Mouse (Mus musculus) heart, postnatal 36 days (tissue): ENCODE results near the gene Tln1. TPM values are rescaled to one million over a fixed set of nuclear protein-coding genes. Genes with fewer than 3 reads are reported as not detected.
"Not testable (repeated sequence)": the region's sequence is repeated elsewhere in the genome, so short reads cannot be mapped to it uniquely, and the experiment has no call there.

ENCODE experiments used
- DNase-seq, 2 experiments: peaks; one replicate each; pipeline ENCODE4 v3.0.0; 2021 to 2022
- intact Hi-C: fragments of 180-260 bp; cut with DNase I; formaldehyde crosslinking; loops from one replicate; pipeline ENCODE4 v1.15.1; 2025
- total RNA-seq, 2 experiments: library from RNA; stranded (reverse); gene quantifications; 2 replicates each; pipeline ENCODE4 v1.2.3; 2021

The Tln1 gene
- 100 to 1,000 TPM; 106 to 118 TPM for total RNA-seq

GRCm38 (mm10) chr4:43561997-43562768, at the start of gene Tln1, which contains the start of gene Creb3:
Tln1 (minus strand) TSS chr4:43562691.
Creb3 (plus strand) TSS chr4:43562332.
- intact Hi-C loops = loop anchor here (1.0 to 5.0 kb wide), 5 partner anchors 16 to 515 kb away; partner anchors contain the start of genes Ccdc107, Fam214b, Gba2 and Rgp1

DNA sequence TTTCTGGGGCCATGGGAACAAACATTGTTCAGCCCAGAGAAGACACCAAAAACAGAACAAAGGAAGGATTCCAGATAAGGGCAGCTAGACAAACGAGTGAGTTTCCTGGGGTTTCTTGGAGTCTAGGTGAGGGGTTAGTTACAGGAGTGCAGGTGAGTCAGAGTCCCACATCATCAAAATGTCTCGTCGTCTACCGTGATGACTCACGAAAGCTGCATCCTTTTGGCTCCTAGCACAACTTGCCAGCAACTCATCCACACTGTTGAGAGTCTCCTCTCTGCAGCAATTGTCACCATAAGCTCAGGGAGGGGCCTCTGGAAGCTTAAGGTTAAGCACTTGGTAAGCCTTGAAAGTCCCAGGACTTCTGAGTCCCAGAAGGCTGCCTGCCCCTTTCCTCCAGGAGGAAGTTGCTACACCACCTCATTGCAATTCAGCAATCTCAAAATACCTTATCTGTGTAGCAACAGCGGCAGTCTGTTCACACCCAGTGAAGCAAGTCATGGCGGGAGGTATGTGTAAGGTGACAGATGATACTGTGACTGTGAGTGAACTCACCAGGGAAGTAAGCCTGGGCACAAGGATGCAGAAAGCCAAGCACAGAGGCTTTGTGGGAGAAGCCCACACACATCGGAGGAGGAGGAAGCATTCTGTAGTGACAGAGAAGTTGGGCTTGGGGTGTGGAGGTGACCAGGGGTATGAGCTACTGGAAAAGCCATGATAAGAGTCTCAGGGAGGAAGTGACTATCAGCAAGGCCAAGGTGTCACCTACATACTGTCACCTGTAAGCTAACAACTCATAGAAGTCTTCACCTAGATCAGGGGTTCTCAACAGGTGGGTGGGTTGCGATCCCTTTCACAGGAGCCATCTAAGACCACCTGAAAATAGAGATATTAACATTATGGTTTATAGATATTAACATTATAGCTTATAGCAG, 42.5 kb upstream of the Tln1 start:
- DNase-seq = no peak
- intact Hi-C loops = no loop called here

More at GRCm38 (mm10) chr4:43561997-43562768, at the start of gene Tln1, which contains the start of gene Creb3:
- peak; percentile 91 to 95 for DNase-seq

DNA sequence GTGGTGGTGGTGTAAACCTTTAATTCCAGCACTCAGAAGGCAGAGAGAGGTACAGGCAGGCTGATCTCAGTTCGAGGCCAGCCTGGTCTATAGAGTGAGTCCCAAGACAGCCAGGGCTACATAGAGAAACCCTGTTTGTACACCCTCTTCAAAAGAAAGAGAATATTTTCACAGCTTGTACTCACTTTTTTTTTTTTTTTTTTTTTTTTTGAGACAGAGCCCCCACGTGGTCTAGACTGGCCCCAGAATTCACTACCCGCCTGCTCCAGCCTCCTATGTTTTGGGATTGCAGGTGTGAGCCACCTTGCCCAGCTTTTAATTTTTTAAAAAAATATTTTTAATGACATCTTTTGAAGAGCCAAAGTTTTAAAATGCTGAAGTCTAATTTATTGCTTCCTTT, 41.6 kb upstream of the Tln1 start:
- intact Hi-C loops = no loop called here
- DNase-seq = no peak

- intact Hi-C loops = no loop called here
- DNase-seq = no peak
Measured at GRCm38 (mm10) chr4:43600195-43600934, 37.9 kb upstream of the Tln1 start.

DNA sequence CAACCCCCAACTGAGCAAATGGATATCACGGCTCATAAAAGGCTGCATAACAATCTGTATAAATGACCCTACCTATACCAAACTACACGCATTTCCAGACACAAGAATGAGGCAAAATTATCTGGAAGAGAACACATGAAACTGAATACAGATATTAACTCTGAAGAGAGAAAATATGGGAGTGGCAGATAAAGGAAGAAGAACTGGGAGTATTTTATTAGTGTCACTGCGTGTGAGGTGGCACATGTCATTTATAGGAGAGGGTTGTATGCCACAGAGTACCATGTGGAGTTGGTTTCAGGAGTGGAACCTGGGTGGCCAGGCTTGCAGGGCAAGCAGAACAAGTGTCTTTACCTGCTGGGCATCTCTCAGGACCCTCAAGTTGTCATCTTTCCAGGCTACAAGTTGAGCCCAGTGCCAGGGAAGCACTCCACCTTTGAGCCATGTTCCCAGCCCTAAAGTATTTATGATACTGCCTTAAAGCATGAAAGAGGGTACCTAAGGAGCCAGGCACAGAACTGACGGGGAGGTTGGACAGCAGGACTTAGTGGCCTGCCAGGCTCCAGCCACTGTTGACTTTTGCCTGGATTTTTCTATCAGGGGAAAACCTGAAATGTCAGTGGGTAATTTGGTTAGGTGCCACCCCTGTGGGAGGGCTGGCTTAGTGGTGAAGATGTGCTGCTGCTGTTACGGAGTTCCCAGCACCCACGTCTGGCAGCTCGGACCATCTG, 36.3 kb upstream of the Tln1 start:
- no peak for DNase-seq
- intact Hi-C loops = no loop called here

GRCm38 (mm10) chr4:43598200-43598599, 35.7 kb upstream of the Tln1 start:
- no peak for DNase-seq
- intact Hi-C loops = no loop called here

DNA sequence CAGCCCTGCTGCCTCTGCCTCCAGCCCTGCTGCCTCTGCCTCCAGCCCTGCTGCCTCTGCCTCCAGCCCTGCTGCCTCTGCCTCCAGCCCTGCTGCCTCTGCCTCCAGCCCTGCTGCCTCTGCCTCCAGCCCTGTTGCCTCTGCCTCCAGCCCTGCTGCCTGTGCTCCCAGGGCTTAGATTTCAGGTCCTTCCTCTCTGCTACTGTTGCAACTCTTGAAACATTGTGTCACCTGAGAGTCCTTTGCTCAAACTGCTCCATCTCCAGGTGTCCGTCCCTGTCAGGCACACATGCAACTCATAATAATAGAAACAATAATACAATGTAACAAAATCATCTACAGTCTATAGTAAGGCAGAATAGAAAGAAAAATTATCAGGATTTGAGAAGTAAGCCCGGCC, 34.1 kb upstream of the Tln1 start:
- DNase-seq, intact Hi-C loops: not testable (repeated sequence)

DNA sequence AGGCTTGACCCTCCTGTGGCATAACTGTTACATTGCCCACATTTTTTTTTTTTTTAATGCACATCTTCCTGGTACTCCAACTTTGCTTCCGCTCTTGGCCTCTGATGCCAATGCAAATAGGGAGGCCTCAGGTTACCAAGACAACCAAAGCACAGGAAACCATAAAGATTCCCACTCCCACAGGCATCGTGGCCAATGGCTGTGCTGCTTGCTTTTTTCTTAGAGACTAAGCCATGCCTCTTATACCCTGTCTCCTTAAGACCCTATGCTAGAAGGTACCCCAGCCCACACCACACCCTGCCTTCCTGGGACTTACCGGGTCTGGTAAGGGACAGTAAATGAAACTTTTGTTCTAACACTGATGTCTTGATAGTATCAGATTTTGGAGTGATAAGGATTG, 31.0 kb upstream of the Tln1 start:
- no peak for DNase-seq
- intact Hi-C loops = no loop called here

DNA sequence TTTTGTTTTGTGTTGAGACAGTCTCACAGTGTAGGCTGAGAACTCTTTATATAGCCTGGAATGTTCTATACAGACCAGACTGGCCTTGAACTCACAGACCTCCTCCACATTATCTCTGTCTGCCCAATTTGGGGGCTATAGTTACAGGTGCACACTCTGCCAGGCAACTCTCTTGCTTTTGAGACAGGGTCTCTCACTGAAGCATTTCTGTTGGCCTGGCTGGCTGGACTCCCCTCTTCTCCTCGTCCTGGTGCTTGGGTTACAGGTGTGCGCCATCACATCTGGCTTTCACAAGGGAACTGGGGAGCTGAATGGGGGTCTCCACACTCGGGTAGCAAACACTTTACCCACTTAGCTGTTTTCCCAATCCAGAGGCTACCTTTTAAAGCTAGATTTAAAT, 29.5 kb upstream of the Tln1 start:
- intact Hi-C loops = no loop called here
- no peak for DNase-seq

DNA sequence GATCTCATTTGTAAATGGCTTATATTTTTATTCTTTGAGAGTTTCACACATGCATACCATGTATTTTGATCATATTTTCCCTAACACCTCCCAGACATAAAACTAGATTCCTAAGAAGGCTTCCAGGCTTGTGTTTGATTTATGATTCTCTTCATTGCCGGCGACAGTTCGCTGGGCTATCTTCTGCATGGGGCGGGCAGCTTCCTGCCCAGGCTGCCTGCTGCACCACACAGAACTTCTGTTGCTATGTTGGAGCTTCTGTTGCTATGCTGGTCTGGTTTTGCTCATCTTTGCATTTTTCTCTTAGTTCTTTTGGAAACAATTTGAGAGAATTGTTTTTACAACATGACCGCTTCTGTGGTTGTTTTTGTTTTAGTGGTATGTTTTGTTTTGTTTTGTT, 29.1 kb upstream of the Tln1 start:
- intact Hi-C loops = no loop called here
- DNase-seq = no peak

GRCm38 (mm10) chr4:43587681-43588080, 25.2 kb upstream of the Tln1 start:
- no peak for DNase-seq
- intact Hi-C loops = loop anchor here (2.0 kb wide), 1 partner anchor 25 kb away; no protein-coding TSS in a partner anchor

GRCm38 (mm10) chr4:43586411-43586810, 23.9 kb upstream of the Tln1 start:
- peak; percentile 58 to 59 for DNase-seq
- intact Hi-C loops = no loop called here

DNA sequence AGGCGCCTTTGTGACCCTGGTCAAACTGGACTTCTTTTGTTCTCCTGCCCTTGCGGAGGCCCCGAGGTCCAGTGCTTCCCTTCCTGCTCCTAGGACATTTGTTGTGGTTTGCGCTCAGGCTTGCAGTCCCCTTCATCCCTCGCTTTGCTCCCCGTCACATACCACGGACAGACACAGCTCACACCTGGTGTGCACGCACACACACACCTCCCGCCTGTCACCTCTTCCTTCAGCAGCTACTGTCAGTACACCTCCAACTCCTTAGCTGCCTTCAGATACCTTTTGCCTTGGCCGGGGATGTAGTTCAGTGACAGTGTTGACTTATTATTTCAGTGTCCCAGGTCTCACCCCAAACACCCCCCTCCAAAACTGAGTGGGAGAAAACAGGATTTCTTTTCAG, 23.2 kb upstream of the Tln1 start:
- DNase-seq = no peak
- intact Hi-C loops = no loop called here

DNA sequence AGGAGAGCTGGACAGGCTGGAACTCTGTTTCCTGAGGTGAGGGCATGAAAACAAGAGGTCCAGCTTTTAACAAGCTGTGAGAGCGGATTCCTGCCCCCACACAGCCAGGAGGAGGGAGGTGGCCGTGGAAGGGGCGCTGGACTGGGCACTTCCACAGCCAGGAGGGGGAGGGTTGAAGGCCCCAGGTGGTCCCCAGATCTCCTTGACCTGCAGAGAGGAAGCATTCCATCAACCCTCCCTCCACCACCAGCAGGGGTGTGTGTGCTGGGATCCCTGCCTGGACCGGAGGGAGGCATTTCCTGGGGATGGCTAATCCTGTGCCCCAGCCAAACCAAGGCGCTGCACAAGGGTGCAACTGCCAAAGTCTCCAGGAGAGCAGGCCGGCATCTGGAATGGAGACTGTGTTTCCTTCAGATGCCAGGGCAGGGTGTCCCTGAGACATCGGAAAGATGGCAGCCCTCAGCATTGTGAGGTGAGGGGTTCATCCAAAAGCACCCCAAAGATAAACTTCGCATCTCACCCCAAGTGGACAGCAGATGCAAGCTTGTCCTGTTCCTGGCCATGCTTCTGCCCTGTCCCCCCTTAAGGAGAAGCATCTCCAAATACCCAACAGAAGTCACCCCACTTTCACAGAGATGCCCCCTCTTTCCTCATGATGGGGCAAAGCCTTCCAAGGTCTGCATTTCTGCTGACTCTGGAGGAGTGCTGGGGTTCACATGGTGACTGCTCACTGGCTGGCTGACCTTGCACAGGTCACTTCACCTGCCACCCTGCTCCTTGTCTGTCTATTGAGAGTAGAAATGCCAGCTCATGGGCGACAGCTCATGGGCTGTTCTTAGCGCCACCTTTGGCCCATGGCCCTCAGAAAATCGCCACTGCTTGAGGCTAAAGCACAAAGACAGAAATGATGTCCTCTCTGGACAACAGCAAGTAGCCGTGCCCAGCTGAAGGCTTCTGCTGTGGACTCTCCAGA, 22.2 kb upstream of the Tln1 start, which contains the start of gene Msmp:
Gene Msmp, minus strand, starts transcription at position 51 of the 973 bp plus-strand sequence.
- DNase-seq = peak in 1 of 2 experiments; percentile 45

DNA sequence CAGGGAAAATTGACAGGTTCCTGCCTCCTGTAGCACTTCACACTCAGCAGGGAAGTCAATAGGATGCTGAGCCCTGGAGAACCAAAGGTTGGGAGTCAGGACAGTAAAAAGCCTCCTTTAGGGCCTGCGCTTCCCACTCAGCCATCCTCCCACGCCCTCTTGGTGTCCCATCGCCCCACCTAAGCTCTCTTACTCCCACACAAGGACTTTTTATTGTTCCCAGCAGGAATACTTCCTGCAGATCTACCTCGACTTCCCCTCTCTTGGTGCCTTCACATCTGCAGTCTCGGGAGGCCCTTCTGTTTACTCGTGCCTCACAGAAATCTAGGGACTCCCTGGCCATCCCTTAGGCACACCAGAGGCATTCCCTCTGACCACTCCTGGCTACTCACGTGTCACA, 20.9 kb upstream of the Tln1 start:
- no peak for DNase-seq
- intact Hi-C loops = loop anchor here (5.0 kb wide), 2 partner anchors 74 to 144 kb away; partner anchors contain the start of genes Hint2 and Hrct1

More for the DNA sequence above, 22.2 kb upstream of the Tln1 start, which contains the start of gene Msmp:
- intact Hi-C loops = loop anchor here (5.0 kb wide), 2 partner anchors 73 to 143 kb away; partner anchors contain the start of genes Hint2 and Hrct1

- DNase-seq = no peak
- intact Hi-C loops = loop anchor here (5.0 kb wide), 2 partner anchors 75 to 145 kb away; partner anchors contain the start of genes Hint2 and Hrct1
Measured at GRCm38 (mm10) chr4:43582241-43582640, 19.8 kb upstream of the Tln1 start.

- no peak for DNase-seq
- intact Hi-C loops = loop anchor here (5.0 kb wide), 2 partner anchors 76 to 146 kb away; partner anchors contain the start of genes Hint2 and Hrct1
Measured at GRCm38 (mm10) chr4:43581381-43581780, 18.9 kb upstream of the Tln1 start.

DNA sequence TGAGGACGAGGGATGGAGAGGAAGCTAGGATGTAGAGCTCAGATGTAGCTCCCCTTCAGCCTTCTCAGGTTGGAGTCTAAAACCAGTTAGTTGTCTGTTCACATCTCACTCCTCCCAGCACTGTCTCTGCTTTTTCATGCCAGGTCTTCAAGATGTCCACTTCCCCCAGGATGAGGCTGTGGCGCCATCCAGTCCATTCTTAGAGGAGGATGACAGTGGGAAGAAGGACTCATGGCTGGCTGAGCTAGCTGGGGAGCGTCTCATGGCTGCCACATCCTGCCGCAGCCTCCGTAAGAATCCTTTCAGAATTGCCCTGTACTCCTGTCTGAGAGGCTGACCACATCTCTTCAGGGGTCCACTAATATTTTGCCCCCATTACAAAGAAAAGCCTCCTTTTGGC, 18.2 kb upstream of the Tln1 start:
- intact Hi-C loops = loop anchor here (5.0 kb wide), 2 partner anchors 77 to 147 kb away; partner anchors contain the start of genes Hint2 and Hrct1

More for the DNA sequence above, 18.2 kb upstream of the Tln1 start:
- DNase-seq = no peak
